Mouse (Mus musculus): ENCODE results near the gene Slc38a11. TPM values are rescaled to one million over a fixed set of nuclear protein-coding genes. Genes with fewer than 3 reads are reported as not detected.

Slc38a11 gene
- total RNA-seq, 1 experiment = 0.13 TPM

DNA sequence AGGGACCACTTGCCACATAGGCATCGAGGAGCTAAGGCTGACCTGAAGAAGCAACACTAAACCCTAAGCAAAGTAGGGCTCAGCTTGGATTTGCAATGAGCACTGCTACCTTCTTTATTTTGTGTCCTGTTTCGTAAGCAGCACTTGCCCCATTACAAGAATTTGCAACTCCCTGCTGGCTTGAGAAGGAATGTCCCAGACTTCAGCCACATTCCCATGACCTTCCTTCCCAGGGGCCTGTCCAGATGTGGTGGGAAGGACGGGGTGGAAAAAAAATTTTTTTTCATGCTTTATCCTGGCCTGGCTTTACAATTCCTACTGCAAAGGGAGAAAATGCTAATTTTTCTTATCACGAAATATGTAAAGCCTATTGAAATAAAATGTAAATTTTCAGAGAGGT lies 14.6 kb upstream of the Slc38a11 start:
- in situ Hi-C loops (cut with MboI; ENCODE audit: low sequenced_read_pairs in 2 of 2, unreplicated experiment in 2 of 2) = no loop called here
- no peaks in the 10 kb centered on the region for H3K4me1 ChIP-seq (ENCODE audit: control insufficient read depth in 2 of 2, insufficient read depth in 2 of 2, low read length in 2 of 2, poor library complexity in 1 of 2)
- no peak overlapping the region for H3K9ac ChIP-seq (ENCODE audit: insufficient read depth, low read depth, low read length, poor library complexity, severe bottlenecking)
- TF ChIP-seq ZC3H11A (IDR thresholded peaks at IDR 0.05; ENCODE audit: borderline replicate concordance, low read depth, low read length) (no peak), MAFK (IDR thresholded peaks at IDR 0.05; ENCODE audit: insufficient read depth, low read depth, low read length) (no peak), ZNF384 (IDR thresholded peaks at IDR 0.05; ENCODE audit: low read depth, low read length) (no peak), CHD2 (IDR thresholded peaks at IDR 0.05; ENCODE audit: low read depth, low read length) (no peak), HCFC1 (IDR thresholded peaks at IDR 0.05; ENCODE audit: borderline replicate concordance, insufficient read depth, low read length) (no peak)
- no peaks in the 10 kb centered on the region for H3K36me3 ChIP-seq (ENCODE audit: control insufficient read depth, insufficient read depth, low read length, poor library complexity, severe bottlenecking)
- no peak overlapping the region for H3K4me3 ChIP-seq (ENCODE audit: insufficient read depth in 1 of 2, low read depth in 1 of 2, low read length in 2 of 2, poor library complexity in 1 of 2, severe bottlenecking in 1 of 2)
- no peak overlapping the region for H3K27ac ChIP-seq (ENCODE audit: insufficient read depth, low read depth, low read length, poor library complexity, severe bottlenecking)
- H3K9me3 ChIP-seq (ENCODE audit: control insufficient read depth, insufficient read depth, low read depth, low read length) = no peaks in the 10 kb centered on the region
- no peak for DNase-seq (ENCODE audit: low read depth, low spot score)

DNA sequence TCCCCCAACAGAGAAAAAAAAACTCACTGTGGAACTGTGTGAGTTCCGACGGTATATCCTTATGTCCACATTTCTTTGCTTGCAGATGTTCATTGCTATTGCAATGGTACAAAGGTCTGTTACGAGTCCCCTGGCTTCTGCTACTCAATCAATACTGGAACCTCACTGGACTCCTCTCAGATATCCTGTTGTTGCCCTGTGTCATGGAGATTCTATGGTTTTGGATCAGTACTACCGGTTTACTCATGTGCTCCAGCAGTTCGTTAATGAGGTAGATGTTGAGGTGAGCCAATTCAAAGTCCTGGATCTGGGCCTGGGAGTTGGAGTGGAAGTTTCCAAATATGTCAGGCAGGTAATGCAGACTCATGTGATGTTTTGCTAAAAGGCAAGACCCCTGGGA lies 10.6 kb upstream of the Slc38a11 start:
- no peak for DNase-seq (ENCODE audit: low read depth, low spot score)
- Histone ChIP-seq H3K9me3 (ENCODE audit: control insufficient read depth, insufficient read depth, low read depth, low read length) (no peaks in the 10 kb centered on the region), H3K4me3 (ENCODE audit: insufficient read depth in 1 of 2, low read depth in 1 of 2, low read length in 2 of 2, poor library complexity in 1 of 2, severe bottlenecking in 1 of 2) (no peak overlapping the region), H3K4me1 (ENCODE audit: control insufficient read depth in 2 of 2, insufficient read depth in 2 of 2, low read length in 2 of 2, poor library complexity in 1 of 2) (no peaks in the 10 kb centered on the region), H3K9ac (ENCODE audit: insufficient read depth, low read depth, low read length, poor library complexity, severe bottlenecking) (no peak overlapping the region), H3K27ac (ENCODE audit: insufficient read depth, low read depth, low read length, poor library complexity, severe bottlenecking) (no peak overlapping the region), H3K36me3 (ENCODE audit: control insufficient read depth, insufficient read depth, low read length, poor library complexity, severe bottlenecking) (no peaks in the 10 kb centered on the region)
- TF ChIP-seq ZNF384 (IDR thresholded peaks at IDR 0.05; ENCODE audit: low read depth, low read length) = no peak
- no peak for TF ChIP-seq ZC3H11A (IDR thresholded peaks at IDR 0.05; ENCODE audit: borderline replicate concordance, low read depth, low read length)
- in situ Hi-C loops (cut with MboI; ENCODE audit: low sequenced_read_pairs in 2 of 2, unreplicated experiment in 2 of 2) = no loop called here

DNA sequence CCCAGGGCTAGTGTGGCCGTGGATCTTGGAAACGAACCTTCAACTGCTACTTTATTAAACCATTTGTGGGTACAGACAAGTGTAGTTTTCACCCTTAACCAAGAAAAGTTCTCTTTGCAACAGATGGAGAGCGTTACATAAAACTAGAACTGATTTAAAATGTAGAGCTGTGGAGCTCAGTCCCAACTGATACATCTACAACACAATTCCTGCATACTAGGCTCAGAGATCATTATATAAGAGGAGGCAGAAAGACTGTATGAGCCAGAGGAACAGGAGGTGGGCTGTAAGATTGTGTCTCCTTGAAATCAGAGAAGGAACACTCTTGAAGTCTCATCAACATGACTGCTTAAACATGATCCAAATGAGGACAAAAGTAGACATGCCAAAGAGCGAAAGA lies 9.2 kb upstream of the Slc38a11 start:
- TF ChIP-seq ZNF384 (IDR thresholded peaks at IDR 0.05; ENCODE audit: low read depth, low read length) (no peak), MAFK (IDR thresholded peaks at IDR 0.05; ENCODE audit: insufficient read depth, low read depth, low read length) (no peak), CHD2 (IDR thresholded peaks at IDR 0.05; ENCODE audit: low read depth, low read length) (no peak), ZC3H11A (IDR thresholded peaks at IDR 0.05; ENCODE audit: borderline replicate concordance, low read depth, low read length) (no peak), HCFC1 (IDR thresholded peaks at IDR 0.05; ENCODE audit: borderline replicate concordance, insufficient read depth, low read length) (no peak)
- Histone ChIP-seq H3K4me3 (ENCODE audit: insufficient read depth in 1 of 2, low read depth in 1 of 2, low read length in 2 of 2, poor library complexity in 1 of 2, severe bottlenecking in 1 of 2) (no peak overlapping the region), H3K9me3 (ENCODE audit: control insufficient read depth, insufficient read depth, low read depth, low read length) (no peaks in the 10 kb centered on the region), H3K4me1 (ENCODE audit: control insufficient read depth in 2 of 2, insufficient read depth in 2 of 2, low read length in 2 of 2, poor library complexity in 1 of 2) (no peaks in the 10 kb centered on the region), H3K9ac (ENCODE audit: insufficient read depth, low read depth, low read length, poor library complexity, severe bottlenecking) (no peak overlapping the region), H3K27ac (ENCODE audit: insufficient read depth, low read depth, low read length, poor library complexity, severe bottlenecking) (no peak overlapping the region), H3K36me3 (ENCODE audit: control insufficient read depth, insufficient read depth, low read length, poor library complexity, severe bottlenecking) (no peaks in the 10 kb centered on the region)
- no peak for DNase-seq (ENCODE audit: low read depth, low spot score)
- in situ Hi-C loops (cut with MboI; ENCODE audit: low sequenced_read_pairs in 2 of 2, unreplicated experiment in 2 of 2) = no loop called here

DNA sequence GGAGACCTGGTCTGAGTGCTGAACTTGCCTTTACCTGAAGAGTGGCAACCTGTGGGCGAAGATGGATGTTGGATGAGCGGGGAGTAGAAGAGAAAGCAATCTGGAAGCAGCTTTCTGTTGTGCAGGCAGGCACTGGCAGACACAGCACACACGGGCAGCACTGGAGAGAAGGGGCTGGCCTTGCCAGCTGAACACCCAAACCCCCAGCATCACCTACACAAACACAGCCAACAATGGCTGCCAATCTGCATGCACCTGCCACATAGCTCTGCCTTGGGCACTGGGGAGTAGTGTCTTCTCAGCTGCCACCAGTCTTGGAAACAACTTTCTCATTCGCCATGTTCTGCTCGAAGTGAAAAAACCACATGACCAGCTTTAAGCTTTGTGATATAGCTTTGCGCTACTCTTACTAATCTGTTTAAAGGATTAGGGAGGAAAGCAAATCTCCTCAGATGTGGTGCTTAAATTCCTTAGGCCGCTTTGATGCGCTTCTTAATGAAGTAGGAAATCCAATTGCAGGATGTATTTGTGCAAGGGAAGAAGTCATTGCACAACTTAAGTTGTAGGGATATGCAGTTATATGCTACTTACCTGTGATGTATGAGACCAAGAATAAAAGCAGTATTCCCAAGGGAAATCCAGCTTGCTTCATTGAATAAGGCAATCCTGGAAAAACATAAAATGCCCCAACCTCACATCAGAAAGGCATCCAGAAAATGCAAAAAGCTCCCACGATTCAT lies 2.9 kb downstream of the Slc38a11 start:
- Histone ChIP-seq H3K9ac (ENCODE audit: insufficient read depth, low read depth, low read length, poor library complexity, severe bottlenecking) (no peak overlapping the region), H3K9me3 (ENCODE audit: control insufficient read depth, insufficient read depth, low read depth, low read length) (no peaks in the 10 kb centered on the region)
- no peak for DNase-seq (ENCODE audit: low read depth, low spot score)

More for the DNA sequence above, 2.9 kb downstream of the Slc38a11 start:
- no peak overlapping the region for H3K27ac ChIP-seq (ENCODE audit: insufficient read depth, low read depth, low read length, poor library complexity, severe bottlenecking)
- in situ Hi-C loops (cut with MboI; ENCODE audit: low sequenced_read_pairs in 2 of 2, unreplicated experiment in 2 of 2) = no loop called here
- H3K4me1 ChIP-seq (ENCODE audit: control insufficient read depth in 2 of 2, insufficient read depth in 2 of 2, low read length in 2 of 2, poor library complexity in 1 of 2) = no peaks in the 10 kb centered on the region
- H3K36me3 ChIP-seq (ENCODE audit: control insufficient read depth, insufficient read depth, low read length, poor library complexity, severe bottlenecking) = no peaks in the 10 kb centered on the region
- no peak overlapping the region for H3K4me3 ChIP-seq (ENCODE audit: insufficient read depth in 1 of 2, low read depth in 1 of 2, low read length in 2 of 2, poor library complexity in 1 of 2, severe bottlenecking in 1 of 2)
- TF ChIP-seq CHD2 (IDR thresholded peaks at IDR 0.05; ENCODE audit: low read depth, low read length) = no peak
- no peak for TF ChIP-seq ZC3H11A (IDR thresholded peaks at IDR 0.05; ENCODE audit: borderline replicate concordance, low read depth, low read length)
- no peak for TF ChIP-seq MAFK (IDR thresholded peaks at IDR 0.05; ENCODE audit: insufficient read depth, low read depth, low read length)
- no peak for TF ChIP-seq ZNF384 (IDR thresholded peaks at IDR 0.05; ENCODE audit: low read depth, low read length)
- TF ChIP-seq HCFC1 (IDR thresholded peaks at IDR 0.05; ENCODE audit: borderline replicate concordance, insufficient read depth, low read length) = no peak

Measured in ES-E14 (cell line).